Mouse (Mus musculus): Measurements from ENCODE around the gene Nek6. TPM values are rescaled to one million over a fixed set of nuclear protein-coding genes. Genes with fewer than 3 reads are reported as not detected.

Nek6 gene
- polyA plus RNA-seq, 1 experiment = 3.3 TPM

- Histone ChIP-seq H3K4me3 (ENCODE audit: control insufficient read depth, low read depth, low read length) (no peak overlapping the region), H3K4me1 (ENCODE audit: control insufficient read depth, insufficient read depth, low read length) (no peaks in the 10 kb centered on the region), H3K36me3 (ENCODE audit: control insufficient read depth, insufficient read depth, low read length) (no peaks in the 10 kb centered on the region), H3K27ac (ENCODE audit: control insufficient read depth, insufficient read depth, low read depth, low read length) (no peak overlapping the region), H3K27me3 (ENCODE audit: control insufficient read depth, insufficient read depth, low read length) (no peaks in the 10 kb centered on the region)
- TF ChIP-seq POLR2A (IDR thresholded peaks at IDR 0.05; ENCODE audit: control insufficient read depth, low read depth, low read length) = no peak
- TF ChIP-seq CTCF (IDR thresholded peaks at IDR 0.05; ENCODE audit: control insufficient read depth, insufficient read depth, insufficient replicate concordance, low read depth, low read length) = no peak
These were observed 32.8 kb upstream of the Nek6 start for GRCm38 (mm10) chr2:38478683-38479082.

GRCm38 (mm10) chr2:38479541-38479940 is 31.9 kb upstream of the Nek6 start:
- Histone ChIP-seq H3K27ac (ENCODE audit: control insufficient read depth, insufficient read depth, low read depth, low read length) (no peak overlapping the region), H3K4me1 (ENCODE audit: control insufficient read depth, insufficient read depth, low read length) (peaks cover 4% of the 10 kb centered on the region), H3K36me3 (ENCODE audit: control insufficient read depth, insufficient read depth, low read length) (no peaks in the 10 kb centered on the region), H3K27me3 (ENCODE audit: control insufficient read depth, insufficient read depth, low read length) (no peaks in the 10 kb centered on the region), H3K4me3 (ENCODE audit: control insufficient read depth, low read depth, low read length) (no peak overlapping the region)
- no peak for TF ChIP-seq POLR2A (IDR thresholded peaks at IDR 0.05; ENCODE audit: control insufficient read depth, low read depth, low read length)
- no peak for TF ChIP-seq CTCF (IDR thresholded peaks at IDR 0.05; ENCODE audit: control insufficient read depth, insufficient read depth, insufficient replicate concordance, low read depth, low read length)

- Histone ChIP-seq H3K27ac (ENCODE audit: control insufficient read depth, insufficient read depth, low read depth, low read length) (no peak overlapping the region), H3K4me3 (ENCODE audit: control insufficient read depth, low read depth, low read length) (no peak overlapping the region), H3K4me1 (ENCODE audit: control insufficient read depth, insufficient read depth, low read length) (peaks cover 9% of the 10 kb centered on the region), H3K36me3 (ENCODE audit: control insufficient read depth, insufficient read depth, low read length) (no peaks in the 10 kb centered on the region), H3K27me3 (ENCODE audit: control insufficient read depth, insufficient read depth, low read length) (no peaks in the 10 kb centered on the region)
- no peak for TF ChIP-seq POLR2A (IDR thresholded peaks at IDR 0.05; ENCODE audit: control insufficient read depth, low read depth, low read length)
- no peak for TF ChIP-seq CTCF (IDR thresholded peaks at IDR 0.05; ENCODE audit: control insufficient read depth, insufficient read depth, insufficient replicate concordance, low read depth, low read length)
These were observed 30.2 kb upstream of the Nek6 start for GRCm38 (mm10) chr2:38481166-38481778.

GRCm38 (mm10) chr2:38482122-38482521 is 29.3 kb upstream of the Nek6 start:
- peaks cover 9% of the 10 kb centered on the region for H3K4me1 ChIP-seq (ENCODE audit: control insufficient read depth, insufficient read depth, low read length)
- H3K4me3 ChIP-seq (ENCODE audit: control insufficient read depth, low read depth, low read length) = no peak overlapping the region
- no peaks in the 10 kb centered on the region for H3K27me3 ChIP-seq (ENCODE audit: control insufficient read depth, insufficient read depth, low read length)
- H3K36me3 ChIP-seq (ENCODE audit: control insufficient read depth, insufficient read depth, low read length) = no peaks in the 10 kb centered on the region
- TF ChIP-seq POLR2A (IDR thresholded peaks at IDR 0.05; ENCODE audit: control insufficient read depth, low read depth, low read length) = no peak
- TF ChIP-seq CTCF (IDR thresholded peaks at IDR 0.05; ENCODE audit: control insufficient read depth, insufficient read depth, insufficient replicate concordance, low read depth, low read length) = no peak
- H3K27ac ChIP-seq (ENCODE audit: control insufficient read depth, insufficient read depth, low read depth, low read length) = no peak overlapping the region

- TF ChIP-seq POLR2A (IDR thresholded peaks at IDR 0.05; ENCODE audit: control insufficient read depth, low read depth, low read length) (no peak), CTCF (IDR thresholded peaks at IDR 0.05; ENCODE audit: control insufficient read depth, insufficient read depth, insufficient replicate concordance, low read depth, low read length) (no peak)
- Histone ChIP-seq H3K4me1 (ENCODE audit: control insufficient read depth, insufficient read depth, low read length) (peaks cover 9% of the 10 kb centered on the region), H3K27me3 (ENCODE audit: control insufficient read depth, insufficient read depth, low read length) (no peaks in the 10 kb centered on the region)
These were observed 28.3 kb upstream of the Nek6 start for GRCm38 (mm10) chr2:38483058-38483704.

GRCm38 (mm10) chr2:38484556-38484955 is 26.9 kb upstream of the Nek6 start:
- no peaks in the 10 kb centered on the region for H3K36me3 ChIP-seq (ENCODE audit: control insufficient read depth, insufficient read depth, low read length)
- H3K4me1 ChIP-seq (ENCODE audit: control insufficient read depth, insufficient read depth, low read length) = peaks cover 9% of the 10 kb centered on the region
- no peak overlapping the region for H3K4me3 ChIP-seq (ENCODE audit: control insufficient read depth, low read depth, low read length)
- no peak overlapping the region for H3K27ac ChIP-seq (ENCODE audit: control insufficient read depth, insufficient read depth, low read depth, low read length)
- no peaks in the 10 kb centered on the region for H3K27me3 ChIP-seq (ENCODE audit: control insufficient read depth, insufficient read depth, low read length)
- TF ChIP-seq POLR2A (IDR thresholded peaks at IDR 0.05; ENCODE audit: control insufficient read depth, low read depth, low read length) = no peak
- TF ChIP-seq CTCF (IDR thresholded peaks at IDR 0.05; ENCODE audit: control insufficient read depth, insufficient read depth, insufficient replicate concordance, low read depth, low read length) = no peak

More at GRCm38 (mm10) chr2:38483058-38483704, 28.3 kb upstream of the Nek6 start:
- Histone ChIP-seq H3K27ac (ENCODE audit: control insufficient read depth, insufficient read depth, low read depth, low read length) (no peak overlapping the region; the same call in 1 of the 2 replicates), H3K36me3 (ENCODE audit: control insufficient read depth, insufficient read depth, low read length) (no peaks in the 10 kb centered on the region), H3K4me3 (ENCODE audit: control insufficient read depth, low read depth, low read length) (no peak overlapping the region)

- TF ChIP-seq CTCF (IDR thresholded peaks at IDR 0.05; ENCODE audit: control insufficient read depth, insufficient read depth, insufficient replicate concordance, low read depth, low read length) = no peak
- no peak for TF ChIP-seq POLR2A (IDR thresholded peaks at IDR 0.05; ENCODE audit: control insufficient read depth, low read depth, low read length)
- Histone ChIP-seq H3K36me3 (ENCODE audit: control insufficient read depth, insufficient read depth, low read length) (no peaks in the 10 kb centered on the region), H3K4me3 (ENCODE audit: control insufficient read depth, low read depth, low read length) (no peak overlapping the region), H3K27me3 (ENCODE audit: control insufficient read depth, insufficient read depth, low read length) (no peaks in the 10 kb centered on the region), H3K27ac (ENCODE audit: control insufficient read depth, insufficient read depth, low read depth, low read length) (no peak overlapping the region), H3K4me1 (ENCODE audit: control insufficient read depth, insufficient read depth, low read length) (peaks cover 9% of the 10 kb centered on the region)
These were observed 26.0 kb upstream of the Nek6 start for GRCm38 (mm10) chr2:38485409-38485808.
